Mouse (Mus musculus): ENCODE data around the gene Sele.

DNA sequence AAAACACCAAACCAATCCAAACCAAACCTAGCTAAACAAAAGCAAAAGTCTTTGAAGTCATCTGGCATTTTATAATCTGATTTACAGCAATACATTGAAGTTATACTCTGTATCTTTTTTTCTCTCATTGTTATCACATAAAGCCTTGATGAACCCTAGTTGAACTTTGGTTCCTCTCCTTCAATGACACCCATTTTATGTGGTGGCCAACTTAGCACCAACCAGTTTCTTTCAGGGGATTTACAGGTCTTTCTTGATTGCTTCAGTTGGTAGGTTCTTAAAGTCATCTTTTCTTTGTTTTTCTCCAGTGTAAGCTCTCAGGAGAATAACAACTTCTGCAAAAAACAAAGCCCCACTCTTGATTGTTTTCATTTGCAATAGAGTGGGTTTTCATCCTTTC, 21.2 kb downstream of the Sele start:
- TF ChIP-seq CTCF (IDR thresholded peaks at IDR 0.05; ENCODE audit: low read depth, low read length) (no peak), POLR2A (IDR thresholded peaks at IDR 0.05; ENCODE audit: insufficient read depth, low read length) (no peak), EP300 (IDR thresholded peaks at IDR 0.05; ENCODE audit: insufficient read depth, low read depth, low read length) (no peak)

Data from ES-Bruce4 (cell line).